Mouse (Mus musculus) hindbrain, embryonic 12.5 days (tissue): ENCODE data around the gene Cdh13. TPM values are rescaled to one million over a fixed set of nuclear protein-coding genes. Genes with fewer than 3 reads are reported as not detected.

ENCODE experiments used
- ATAC-seq: fragments of 200-750 bp; cut with Nextera tagmentation; 2 replicates; pipeline ENCODE4 v1.8.0; 2017; ENCODE audit warnings: moderate TSS enrichment; ENCODE audit not compliant: low FRiP score
- H3K27ac ChIP-seq: fragments of 300-500 bp; sonication (generic); 2 replicates; pipeline ENCODE4 v1.5.1; 2016; ENCODE audit warnings: mild to moderate bottlenecking
- H3K27me3 ChIP-seq: fragments of 300-500 bp; sonication (generic); 2 replicates; pipeline ENCODE4 v1.6.1; 2016; ENCODE audit warnings: mild to moderate bottlenecking
- H3K36me3 ChIP-seq: fragments of 300-500 bp; sonication (generic); 2 replicates; pipeline ENCODE4 v1.6.1; 2016; ENCODE audit warnings: mild to moderate bottlenecking
- H3K4me1 ChIP-seq: fragments of 300-500 bp; sonication (generic); 2 replicates; pipeline ENCODE4 v1.6.1; 2016
- H3K4me2 ChIP-seq: fragments of 300-500 bp; sonication (generic); replicated peaks from 2 replicates; pipeline ENCODE4 v1.6.1; 2016; ENCODE audit warnings: mild to moderate bottlenecking
- H3K4me3 ChIP-seq: fragments of 300-500 bp; sonication (generic); 2 replicates; pipeline ENCODE4 v1.5.1; 2016; ENCODE audit warnings: mild to moderate bottlenecking
- H3K9ac ChIP-seq: fragments of 300-500 bp; sonication (generic); 2 replicates; pipeline ENCODE4 v1.6.1; 2016; ENCODE audit warnings: mild to moderate bottlenecking, moderate library complexity
- H3K9me3 ChIP-seq: fragments of 300-500 bp; sonication (generic); replicated peaks from 2 replicates; pipeline ENCODE4 v1.6.1; 2016; ENCODE audit warnings: mild to moderate bottlenecking
- WGBS: fragments of 180-500 bp; shearing (Covaris S2); methylation state at CpG from one replicate; pipeline ENCODE4 v1.1.7; 2016; 5-methylcytosine and 5-hydroxymethylcytosine counted together
- polyA plus RNA-seq: library from polyadenylated mRNA; unstranded; fragments of >200 nt; fragmentation: Nextera tagmentation; extraction: Ambion mirVana; gene quantifications from 2 replicates; pipeline ENCODE4 v1.2.1, GENCODE M21; 2016

Cdh13 gene
- polyA plus RNA-seq, 1 experiment from 2014 or later = 25.7 TPM

DNA sequence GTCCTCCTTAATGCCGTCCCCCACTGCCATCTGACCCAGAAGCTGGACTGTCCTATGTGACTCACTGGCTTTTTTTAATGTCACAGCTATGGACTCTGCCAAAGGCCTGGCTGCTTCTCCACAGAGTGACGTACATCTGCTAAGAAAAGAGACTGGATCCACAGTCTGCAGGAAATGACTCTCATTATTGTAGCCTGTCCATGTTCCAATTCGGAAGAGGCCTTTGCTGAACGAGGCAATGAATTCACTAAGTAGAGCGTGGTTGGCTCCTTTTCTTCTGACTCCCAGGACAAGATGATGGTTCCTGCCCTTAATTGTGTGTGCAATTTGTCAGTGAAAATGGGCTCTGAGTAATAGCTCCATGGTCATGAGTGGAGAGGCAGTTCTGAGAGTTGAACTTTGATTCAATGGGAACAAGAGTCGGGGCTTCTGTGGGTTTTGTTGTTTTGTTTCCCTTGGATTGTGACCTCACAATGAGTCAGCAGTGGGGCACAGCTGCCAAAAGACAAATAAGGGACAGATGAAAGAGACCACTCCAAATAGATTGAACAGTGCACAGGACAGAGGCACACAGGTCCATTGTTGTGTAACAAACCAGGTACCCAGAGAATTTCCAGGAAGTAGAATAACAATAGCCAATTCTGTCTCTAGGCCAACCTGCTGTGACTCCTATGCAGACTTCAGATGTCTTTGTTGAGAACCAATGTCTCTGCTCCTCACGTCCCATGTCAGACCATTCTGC is 110.5 kb downstream of the Cdh13 start:
- Histone ChIP-seq H3K4me1 (0 out of 2 replicates have a peak, but pooled peaks cover 2% of the 10 kb centered on the region), H3K27ac (no peak overlapping the region), H3K27me3 (no peaks in the 10 kb centered on the region), H3K4me2 (no peak overlapping the region), H3K9ac (no peak overlapping the region), H3K4me3 (no peak overlapping the region), H3K36me3 (no peaks in the 10 kb centered on the region), H3K9me3 (no peaks in the 10 kb centered on the region)
- no peak for ATAC-seq
- 57% methylated on average over 7 of the region's 7 CpGs for WGBS

DNA sequence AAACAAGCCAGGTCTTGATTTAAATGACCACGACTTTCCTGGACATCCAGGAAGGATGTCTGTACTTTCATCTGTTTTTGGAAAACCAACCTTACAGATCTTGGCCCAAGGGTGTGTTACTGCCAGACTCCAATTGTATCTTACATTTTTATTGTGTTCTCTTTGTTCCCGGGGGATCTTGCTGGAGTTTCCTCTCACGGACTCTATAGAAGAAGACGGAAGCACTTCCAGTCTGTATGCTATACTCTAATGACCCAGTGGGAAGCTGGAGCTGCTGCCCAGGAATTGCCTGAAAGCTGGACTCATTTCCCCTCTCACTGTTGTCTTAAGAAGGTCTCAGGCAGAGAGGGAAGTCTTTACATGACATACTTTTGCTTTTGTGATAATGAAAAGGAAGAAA is 111.6 kb downstream of the Cdh13 start:
- Histone ChIP-seq H3K9ac (no peak overlapping the region), H3K27ac (no peak overlapping the region), H3K4me3 (no peak overlapping the region), H3K4me1 (0 out of 2 replicates have a peak, but pooled peaks cover 2% of the 10 kb centered on the region), H3K4me2 (no peak overlapping the region), H3K9me3 (no peaks in the 10 kb centered on the region), H3K27me3 (no peaks in the 10 kb centered on the region), H3K36me3 (no peaks in the 10 kb centered on the region)
- no peak for ATAC-seq
- 79% methylated on average over 4 of the region's 4 CpGs for WGBS

DNA sequence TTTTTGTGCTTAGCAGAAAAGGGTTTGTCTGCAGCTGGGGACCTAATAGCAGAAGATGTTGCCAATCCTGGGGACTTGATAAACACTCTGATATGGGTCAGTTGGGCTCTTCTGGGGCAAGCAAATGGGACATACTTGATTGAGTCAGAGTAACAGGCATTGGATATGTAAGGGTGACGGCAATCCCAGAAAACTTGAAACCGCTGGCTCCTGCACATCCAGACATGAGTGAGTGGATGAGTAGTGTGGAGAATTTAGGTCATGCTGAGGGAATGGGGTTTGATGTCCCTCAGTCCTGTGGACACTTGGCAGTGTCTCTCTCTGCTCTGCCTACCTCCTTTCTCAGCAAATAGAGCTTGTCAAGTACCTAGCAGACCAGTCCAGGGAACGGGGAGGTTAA is 121.3 kb downstream of the Cdh13 start:
- Histone ChIP-seq H3K9ac (no peak overlapping the region), H3K36me3 (no peaks in the 10 kb centered on the region), H3K4me2 (no peak overlapping the region), H3K27ac (no peak overlapping the region), H3K9me3 (no peaks in the 10 kb centered on the region), H3K4me1 (no peaks in the 10 kb centered on the region), H3K27me3 (no peaks in the 10 kb centered on the region), H3K4me3 (no peak overlapping the region)
- 91% methylated on average over 3 of the region's 3 CpGs for WGBS
- ATAC-seq = no peak

DNA sequence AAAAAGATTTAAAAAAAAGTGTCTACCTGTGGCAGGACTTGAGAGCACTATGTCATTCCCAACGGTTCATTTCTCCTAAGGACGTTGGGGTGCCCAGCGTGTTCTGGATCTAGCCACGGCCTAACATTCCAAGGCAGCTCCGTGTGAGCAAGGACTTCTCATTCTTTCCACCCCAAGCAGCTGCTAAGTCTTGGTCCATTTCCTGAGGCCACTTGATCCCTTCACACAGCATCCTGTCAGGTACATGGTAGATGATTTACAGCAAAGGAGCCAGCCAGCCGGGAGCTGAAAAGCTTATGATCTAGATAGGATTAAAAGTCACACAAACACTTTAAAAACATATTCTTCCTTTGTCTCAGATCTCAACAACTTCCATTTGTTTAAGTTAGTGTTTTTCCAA is 123.8 kb downstream of the Cdh13 start:
- H3K27me3 ChIP-seq = no peaks in the 10 kb centered on the region
- no peak overlapping the region for H3K4me2 ChIP-seq
- no peaks in the 10 kb centered on the region for H3K9me3 ChIP-seq
- no peak overlapping the region for H3K4me3 ChIP-seq
- WGBS = 81% methylated on average over 6 of the region's 6 CpGs
- H3K9ac ChIP-seq = no peak overlapping the region
- no peak for ATAC-seq
- H3K27ac ChIP-seq = no peak overlapping the region
- no peaks in the 10 kb centered on the region for H3K4me1 ChIP-seq
- H3K36me3 ChIP-seq = no peaks in the 10 kb centered on the region

DNA sequence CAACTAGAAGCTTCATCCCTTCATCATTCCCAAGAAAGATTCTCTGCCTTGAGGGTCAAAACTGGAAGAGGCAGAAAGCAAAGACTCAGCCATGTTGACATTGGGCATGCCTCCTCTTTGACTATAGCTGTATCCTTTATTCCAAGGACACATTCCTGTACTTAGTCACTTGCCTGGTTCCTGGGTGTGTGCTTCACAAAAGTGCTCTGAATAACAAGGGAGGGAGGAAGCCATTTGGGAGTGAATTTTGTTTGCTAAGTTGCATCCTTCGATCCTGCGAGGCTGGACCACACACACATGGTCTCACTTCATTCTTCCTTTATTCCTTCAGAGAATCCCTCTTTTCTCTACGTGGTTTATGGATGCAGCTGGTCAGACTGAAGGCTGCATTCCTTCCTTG is 125.9 kb downstream of the Cdh13 start:
- H3K27me3 ChIP-seq = no peaks in the 10 kb centered on the region
- no peaks in the 10 kb centered on the region for H3K36me3 ChIP-seq
- H3K9me3 ChIP-seq = no peaks in the 10 kb centered on the region
- no peak for ATAC-seq
- H3K4me1 ChIP-seq = no peaks in the 10 kb centered on the region
- H3K4me2 ChIP-seq = no peak overlapping the region
- H3K27ac ChIP-seq = no peak overlapping the region
- H3K9ac ChIP-seq = no peak overlapping the region
- 91% methylated on average over 3 of the region's 3 CpGs for WGBS
- no peak overlapping the region for H3K4me3 ChIP-seq

DNA sequence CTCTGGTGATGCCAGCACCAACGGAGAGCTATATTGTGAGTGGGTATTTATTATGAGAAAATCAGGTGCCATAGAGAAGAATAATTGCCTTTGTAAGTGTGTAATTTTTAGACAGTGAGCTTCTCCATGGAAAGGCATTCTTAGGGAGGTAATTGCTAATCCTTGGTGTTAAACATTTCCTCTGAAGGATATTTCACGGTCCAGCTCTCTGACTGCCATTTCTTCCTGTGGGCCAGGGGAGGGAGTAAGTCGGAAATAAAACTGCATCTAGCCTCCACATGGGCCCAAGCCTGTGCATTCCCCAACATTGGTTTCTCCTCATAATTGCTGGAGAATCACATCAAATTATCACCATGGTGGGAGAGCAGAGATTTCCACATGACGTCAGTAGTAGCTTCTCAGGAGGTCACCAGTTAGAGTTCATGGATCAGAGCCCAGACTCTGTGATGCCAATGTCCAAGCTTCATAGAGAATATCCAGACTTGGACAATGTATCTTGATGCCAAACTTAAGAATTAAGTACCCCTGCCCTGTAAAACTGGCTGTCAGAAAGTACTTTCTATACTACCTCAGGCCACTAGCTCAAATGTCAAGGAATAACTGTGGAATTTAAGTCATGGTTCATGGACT is 126.9 kb downstream of the Cdh13 start:
- Histone ChIP-seq H3K27me3 (no peaks in the 10 kb centered on the region), H3K4me3 (no peak overlapping the region), H3K9ac (no peak overlapping the region), H3K4me1 (no peaks in the 10 kb centered on the region), H3K4me2 (no peak overlapping the region), H3K27ac (0 out of 2 replicates have a peak overlapping the region, but pooled peaks have one; percentile 17), H3K36me3 (no peaks in the 10 kb centered on the region), H3K9me3 (no peaks in the 10 kb centered on the region)
- WGBS = 77% methylated on average over 4 of the region's 4 CpGs
- no peak for ATAC-seq

DNA sequence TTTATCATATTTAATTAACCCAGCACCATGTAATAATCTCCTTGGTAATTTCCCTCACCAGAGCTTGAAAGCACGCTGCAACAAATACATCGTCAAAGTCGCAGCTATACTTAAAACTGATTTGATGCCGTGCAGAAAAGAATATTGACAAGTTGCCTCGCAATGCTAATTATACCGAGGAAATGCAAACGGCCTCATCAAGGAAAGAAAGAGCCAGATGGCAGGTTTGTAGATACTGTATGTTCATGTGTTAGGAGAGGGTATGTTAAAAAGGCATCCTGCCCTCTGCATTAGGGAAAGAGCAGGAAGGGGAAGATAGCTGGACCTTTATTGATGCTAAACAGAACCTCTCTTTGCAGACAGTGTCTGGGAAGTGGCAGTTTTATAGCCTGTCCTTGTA is 132.1 kb downstream of the Cdh13 start:
- no peaks in the 10 kb centered on the region for H3K9me3 ChIP-seq
- H3K36me3 ChIP-seq = no peaks in the 10 kb centered on the region
- no peaks in the 10 kb centered on the region for H3K27me3 ChIP-seq
- H3K4me1 ChIP-seq = no peaks in the 10 kb centered on the region
- no peak overlapping the region for H3K9ac ChIP-seq
- 80% methylated on average over 7 of the region's 7 CpGs for WGBS
- no peak overlapping the region for H3K4me2 ChIP-seq
- ATAC-seq = no peak
- no peak overlapping the region for H3K4me3 ChIP-seq
- no peak overlapping the region for H3K27ac ChIP-seq

DNA sequence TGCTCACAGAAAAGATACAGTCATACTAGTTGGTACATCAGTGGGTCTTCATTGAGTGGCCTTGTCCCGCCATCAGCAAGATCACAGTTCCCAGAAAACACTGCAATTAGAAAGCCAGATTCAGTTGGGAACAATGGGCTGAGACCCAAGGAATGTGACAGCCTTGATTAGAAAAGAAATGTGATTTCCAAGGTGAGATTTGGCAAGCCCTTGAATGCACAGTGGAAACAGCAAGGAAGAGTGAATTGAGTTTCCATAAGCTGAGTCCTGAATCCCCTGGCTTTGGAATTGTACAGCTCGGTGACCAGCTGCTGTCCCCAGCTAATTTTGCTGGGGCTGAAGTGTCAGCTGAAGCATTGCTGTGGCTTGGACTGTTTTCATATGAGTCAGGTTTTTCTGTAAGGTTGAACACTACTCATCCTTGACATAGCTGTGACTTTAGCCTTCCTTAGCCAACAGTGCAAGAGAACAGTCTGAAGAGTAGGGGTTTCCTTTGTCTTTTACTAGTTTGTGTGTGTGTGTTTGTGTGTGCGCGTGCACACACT is 133.3 kb downstream of the Cdh13 start:
- Histone ChIP-seq H3K4me3 (no peak overlapping the region), H3K27me3 (no peaks in the 10 kb centered on the region), H3K4me1 (no peaks in the 10 kb centered on the region), H3K4me2 (no peak overlapping the region), H3K9ac (no peak overlapping the region), H3K36me3 (no peaks in the 10 kb centered on the region), H3K27ac (no peak overlapping the region), H3K9me3 (no peaks in the 10 kb centered on the region)
- no peak for ATAC-seq
- WGBS = 84% methylated on average over 4 of the region's 4 CpGs

DNA sequence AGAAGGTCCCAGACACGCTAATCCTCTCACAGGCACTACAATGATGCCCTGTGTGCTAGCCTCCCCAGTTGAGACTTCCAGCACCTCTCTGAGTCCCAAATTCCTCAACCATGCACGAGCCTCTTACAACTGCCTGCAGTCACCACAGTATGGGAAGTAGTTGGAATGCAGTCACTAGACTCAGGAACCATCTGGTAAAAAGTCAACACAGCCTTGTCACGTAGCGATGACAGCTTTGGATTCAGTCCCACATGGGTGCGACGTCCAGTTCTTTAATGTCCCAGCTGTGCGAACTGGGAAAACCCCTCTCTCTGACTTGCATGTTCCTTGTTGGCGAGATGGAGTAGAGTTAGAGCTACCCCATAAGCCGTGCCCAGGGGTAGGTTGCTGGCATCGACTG is 139.1 kb downstream of the Cdh13 start:
- WGBS = 86% methylated on average over 10 of the region's 10 CpGs
- Histone ChIP-seq H3K4me3 (no peak overlapping the region), H3K27me3 (no peaks in the 10 kb centered on the region), H3K4me2 (no peak overlapping the region), H3K27ac (no peak overlapping the region), H3K9me3 (no peaks in the 10 kb centered on the region), H3K9ac (no peak overlapping the region), H3K36me3 (no peaks in the 10 kb centered on the region), H3K4me1 (no peaks in the 10 kb centered on the region)
- no peak for ATAC-seq

DNA sequence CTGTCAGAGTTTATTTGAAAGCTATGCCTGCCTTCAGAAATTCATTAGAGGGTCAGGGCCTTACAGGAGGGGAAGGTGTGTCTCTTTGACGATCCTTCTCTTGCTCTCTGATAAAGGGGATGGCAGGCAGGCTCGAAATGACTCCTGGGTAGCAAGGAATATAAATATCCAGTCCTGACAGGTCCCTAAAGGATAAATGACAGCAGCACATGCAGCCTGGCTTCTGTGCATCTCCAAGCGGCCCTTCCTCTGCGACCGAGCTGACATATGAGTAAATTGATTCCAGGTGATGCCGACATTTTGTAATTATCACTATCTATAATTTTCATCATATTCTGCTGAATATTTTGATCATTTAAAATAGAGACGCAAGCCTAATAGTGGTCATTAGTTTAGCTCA is 145.4 kb downstream of the Cdh13 start:
- Histone ChIP-seq H3K27ac (no peak overlapping the region), H3K4me3 (no peak overlapping the region), H3K4me2 (no peak overlapping the region), H3K27me3 (no peaks in the 10 kb centered on the region), H3K36me3 (no peaks in the 10 kb centered on the region), H3K9me3 (no peaks in the 10 kb centered on the region), H3K4me1 (no peaks in the 10 kb centered on the region), H3K9ac (no peak overlapping the region)
- ATAC-seq = no peak
- 65% methylated on average over 7 of the region's 7 CpGs for WGBS

DNA sequence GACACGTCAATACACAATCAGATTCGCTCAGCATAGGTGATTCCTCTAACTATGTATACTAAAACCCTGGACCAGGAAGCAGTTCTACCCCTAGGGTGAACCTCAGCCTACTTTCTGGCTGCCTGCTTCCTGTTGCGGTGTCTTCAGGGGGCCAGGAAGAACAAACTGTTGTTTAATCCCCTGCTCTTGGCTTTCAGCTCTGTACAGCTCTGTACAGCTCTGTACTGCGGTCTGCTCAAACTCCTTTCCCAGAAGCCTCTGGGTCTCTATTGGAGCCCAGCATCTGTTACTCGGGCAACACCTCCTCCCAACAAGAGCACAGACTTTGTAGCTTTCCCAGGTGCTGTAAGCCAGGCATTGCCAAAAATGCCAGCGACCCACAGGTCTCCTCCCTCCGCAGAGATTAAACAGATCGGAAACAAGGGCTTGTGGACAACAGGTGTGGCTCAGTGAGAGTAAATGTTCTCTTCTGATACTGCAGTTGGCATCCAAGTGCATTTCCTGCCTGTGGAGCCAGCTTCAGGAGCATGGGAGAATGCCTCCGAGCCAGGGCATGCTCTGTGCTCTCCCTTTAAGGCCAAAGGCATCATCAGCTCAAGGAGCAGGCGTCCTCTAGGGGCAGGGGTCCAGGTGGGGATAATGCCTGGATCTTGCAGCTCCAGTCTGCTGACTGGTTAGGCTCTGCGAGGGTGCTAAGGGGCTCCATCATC is 148.4 kb downstream of the Cdh13 start:
- Histone ChIP-seq H3K4me2 (no peak overlapping the region), H3K36me3 (no peaks in the 10 kb centered on the region), H3K27me3 (no peaks in the 10 kb centered on the region), H3K9me3 (no peaks in the 10 kb centered on the region), H3K9ac (no peak overlapping the region), H3K27ac (no peak overlapping the region), H3K4me1 (no peaks in the 10 kb centered on the region; the same call in 1 of the 2 replicates), H3K4me3 (no peak overlapping the region)
- ATAC-seq = no peak
- WGBS = 85% methylated on average over 11 of the region's 11 CpGs

DNA sequence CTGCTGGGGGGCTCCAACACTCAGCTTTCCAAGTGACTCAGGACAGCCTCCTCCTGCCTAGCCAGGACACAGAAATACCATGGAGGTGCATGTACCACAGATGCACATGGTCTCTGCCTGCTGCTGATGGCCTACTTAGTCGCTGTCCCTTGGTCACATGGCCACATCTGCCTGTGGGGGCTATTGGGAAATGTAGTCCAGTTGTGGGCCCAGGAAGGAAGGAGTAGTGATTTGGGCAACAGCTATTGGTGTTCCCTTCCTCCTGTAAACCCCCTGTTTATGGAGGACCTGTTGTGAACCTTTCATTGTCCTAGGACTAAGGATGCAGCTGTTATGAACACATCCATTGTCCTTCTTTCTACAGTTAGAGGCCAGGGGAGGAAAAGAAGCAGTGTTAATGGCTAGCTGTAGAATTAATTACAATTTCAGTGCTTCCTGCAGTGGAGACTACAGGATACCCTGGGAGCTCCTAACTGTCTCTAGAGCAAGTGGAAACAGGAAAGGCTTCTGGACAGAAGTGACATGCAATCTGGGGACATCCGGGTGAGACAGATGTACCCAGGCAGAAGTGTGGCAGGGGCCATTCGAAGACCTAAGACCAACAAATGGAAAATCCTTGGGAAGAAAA is 150.1 kb downstream of the Cdh13 start:
- no peaks in the 10 kb centered on the region for H3K9me3 ChIP-seq
- H3K4me3 ChIP-seq = no peak overlapping the region
- H3K9ac ChIP-seq = no peak overlapping the region
- H3K4me1 ChIP-seq = no peaks in the 10 kb centered on the region; the same call in 1 of the 2 replicates
- no peaks in the 10 kb centered on the region for H3K36me3 ChIP-seq
- 90% methylated on average over 3 of the region's 3 CpGs for WGBS
- H3K27me3 ChIP-seq = no peaks in the 10 kb centered on the region
- no peak overlapping the region for H3K4me2 ChIP-seq
- H3K27ac ChIP-seq = no peak overlapping the region
- no peak for ATAC-seq
